Mouse (Mus musculus) stomach, adult 2 months (tissue): ENCODE measurements around the gene Olfr450. TPM values are rescaled to one million over a fixed set of nuclear protein-coding genes. Genes with fewer than 3 reads are reported as not detected.

Experiments
- polyA plus RNA-seq: library from polyadenylated mRNA; depleted of rRNA; stranded (reverse); fragments of >200 nt; gene quantifications from 2 replicates; pipeline ENCODE4 v1.2.3, GENCODE M21; 2012; rRNA removed

The Olfr450 gene
- not detected in 2 replicates for polyA plus RNA-seq

GRCm38 (mm10) chr6:42811639-42812038 lies at the start of gene Olfr450:
Gene Olfr450 (plus strand): TSS chr6:42811939.

GRCm38 (mm10) chr6:42784793-42785192 lies 26.9 kb upstream of the Olfr450 start, which contains the start of gene Olfr452:
Gene Olfr452 (plus strand): TSS chr6:42785093.

GRCm38 (mm10) chr6:42834084-42834483 lies 22.3 kb downstream of the Olfr450 start, which contains the start of gene Olfr449:
Gene Olfr449 (plus strand): TSS chr6:42834384.

Other genes starting within 250 kb of the Olfr450 start
- gene Tcaf3, start 214.2 kb upstream of the Olfr450 start, polyA plus RNA-seq: not detected in 2 replicates
- gene Tcaf2, start 166.7 kb upstream of the Olfr450 start, polyA plus RNA-seq: 2.4 and 3.3 TPM in 2 replicates
- 3.0 and 3.2 TPM in 2 replicates for gene Tcaf1, start 101.9 kb upstream of the Olfr450 start, polyA plus RNA-seq
- gene Olfr453, start 72.6 kb upstream of the Olfr450 start, polyA plus RNA-seq: not detected in 2 replicates
- gene Olfr38, start 55.5 kb upstream of the Olfr450 start, polyA plus RNA-seq: not detected in 2 replicates
- not detected in 2 replicates for gene Olfr452, start 26.8 kb upstream of the Olfr450 start, polyA plus RNA-seq
- gene Olfr449, start 22.4 kb downstream of the Olfr450 start, polyA plus RNA-seq: not detected in 2 replicates
- not detected in 2 replicates for gene Olfr448, start 78.5 kb downstream of the Olfr450 start, polyA plus RNA-seq
- gene Olfr447, start 96.9 kb downstream of the Olfr450 start, polyA plus RNA-seq: not detected in 2 replicates
- gene Olfr446, start 109.4 kb downstream of the Olfr450 start, polyA plus RNA-seq: not detected in 2 replicates
- gene Olfr444, start 137.1 kb downstream of the Olfr450 start, polyA plus RNA-seq: not detected in 2 replicates